Mouse (Mus musculus) skeletal muscle tissue, adult 2 months (tissue): ENCODE data around the gene Lmx1a.

ENCODE experiments used
- DNase-seq: peaks from one replicate; pipeline ENCODE4 v3.0.0-alpha.2; 2012; ENCODE audit warnings: low read depth, low spot score

Lmx1a gene

GRCm38 (mm10) chr1:167885776-167886175 lies 196.7 kb downstream of the Lmx1a start:
- DNase-seq: no peak

GRCm38 (mm10) chr1:167888120-167888519 lies 199.1 kb downstream of the Lmx1a start:
- DNase-seq: no peak

- DNase-seq: no peak
Measured at GRCm38 (mm10) chr1:167888816-167889215, 199.8 kb downstream of the Lmx1a start.

- DNase-seq: peak; percentile 27
Measured at GRCm38 (mm10) chr1:167896234-167896633, 207.2 kb downstream of the Lmx1a start.
